Comparison of ENCODE assay signal across 19 mouse cellular contexts in genomic region chr13:47602646-47603045, GRCm38 (mm10).
DNase-seq lines count a peak whose midpoint lies in the region; ATAC-seq lines count a peak whose summit lies in the region.
"Had no signal": no experiment of that assay in that cellular context is flagged by ENCODE, and none has a peak within 500 bp of the region (broad histone marks: within the 10 kb centered on the region; RNA-seq: fewer than 3 reads in every experiment).

No protein-coding gene starts in this region.

- no peaks in the 10 kb centered on the region for H3K27me3 ChIP-seq in midbrain, embryonic 10.5 days (ENCODE audit: low read depth, poor library complexity, severe bottlenecking)
- no peaks in the 10 kb centered on the region for H3K27me3 ChIP-seq in midbrain, embryonic 15.5 days (replicated peaks)
- H3K27me3 ChIP-seq: embryonic facial prominence, embryonic 12.5 days; forebrain, embryonic 13.5 days; heart, embryonic 12.5 days; hindbrain, embryonic 15.5 days had no signal

- no peak overlapping the region for H3K4me3 ChIP-seq in midbrain, embryonic 10.5 days
- no peak overlapping the region for H3K4me3 ChIP-seq in midbrain, embryonic 15.5 days
- H3K4me3 ChIP-seq: embryonic facial prominence, embryonic 12.5 days; forebrain, embryonic 13.5 days; gastrocnemius, adult 2 months; heart, embryonic 12.5 days; hindbrain, embryonic 15.5 days had no signal

- H3K27ac ChIP-seq in midbrain, embryonic 10.5 days (replicated peaks), result 0 out of 2 replicates have a peak overlapping the region, but pooled peaks have one; percentile 33
- H3K27ac ChIP-seq in midbrain, embryonic 15.5 days, result no peak overlapping the region
- H3K27ac ChIP-seq: embryonic facial prominence, embryonic 12.5 days; forebrain, embryonic 13.5 days; gastrocnemius, adult 2 months; hindbrain, embryonic 15.5 days had no signal

- no peak for ATAC-seq in midbrain, embryonic 15.5 days (replicated peaks)
- ATAC-seq: forebrain, embryonic 13.5 days; forebrain, postnatal 0 days; intestine, embryonic 16.5 days had no signal

- no peaks in the 10 kb centered on the region for H3K9me3 ChIP-seq in midbrain, embryonic 10.5 days (replicated peaks)
- no peaks in the 10 kb centered on the region for H3K9me3 ChIP-seq in midbrain, embryonic 15.5 days
- H3K9me3 ChIP-seq: embryonic facial prominence, embryonic 12.5 days; forebrain, embryonic 13.5 days; hindbrain, embryonic 15.5 days had no signal

- H3K4me2 ChIP-seq in midbrain, embryonic 15.5 days, result no peak overlapping the region
- H3K4me2 ChIP-seq: embryonic facial prominence, embryonic 12.5 days; forebrain, embryonic 13.5 days; heart, embryonic 12.5 days; hindbrain, embryonic 15.5 days had no signal

- H3K9ac ChIP-seq in midbrain, embryonic 15.5 days, result no peak overlapping the region
- H3K9ac ChIP-seq: embryonic facial prominence, embryonic 12.5 days; forebrain, embryonic 13.5 days; forebrain, postnatal 0 days; heart, embryonic 12.5 days; hindbrain, embryonic 15.5 days had no signal

- 21% methylated on average over 1 of the region's 1 CpGs for WGBS in midbrain, embryonic 10.5 days
- 16% methylated on average over 1 of the region's 1 CpGs for WGBS in midbrain, embryonic 15.5 days

- DNase-seq in midbrain, embryonic 10.5 days (ENCODE audit: low spot score), result no peak
- DNase-seq in NIH3T3 (ENCODE audit: low read depth), result peak; percentile 17
- DNase-seq in adrenal gland, postnatal 10 days, result peak; percentile 18
- peak; percentile 53 for DNase-seq in yolk sac, embryonic 10.5 days (ENCODE audit: low spot score)
- no peak for DNase-seq in kidney, postnatal 10 days
- DNase-seq in layer of hippocampus, adult 9-10 months (ENCODE audit: low spot score), result no peak
- DNase-seq: cerebellum, adult 11 months; cerebellum, adult 8-10 months; cerebellum, postnatal 14 days; embryo, embryonic 11 days; forebrain, postnatal 0 days; gastrocnemius, adult 2 months; gastrocnemius, postnatal 25 days had no signal

- 0 out of 2 replicates have a peak, but pooled peaks cover 4% of the 10 kb centered on the region for H3K4me1 ChIP-seq in midbrain, embryonic 10.5 days
- 0 out of 2 replicates have a peak, but pooled peaks cover 3% of the 10 kb centered on the region for H3K4me1 ChIP-seq in midbrain, embryonic 15.5 days
- H3K4me1 ChIP-seq: embryonic facial prominence, embryonic 12.5 days; forebrain, embryonic 13.5 days; heart, embryonic 12.5 days; hindbrain, embryonic 15.5 days had no signal

- no peaks in the 10 kb centered on the region for H3K36me3 ChIP-seq in midbrain, embryonic 10.5 days
- no peaks in the 10 kb centered on the region for H3K36me3 ChIP-seq in midbrain, embryonic 15.5 days (replicated peaks)
- H3K36me3 ChIP-seq: embryonic facial prominence, embryonic 12.5 days; heart, embryonic 12.5 days; hindbrain, embryonic 15.5 days had no signal

Comparison
In these comparisons a context has a peak if more than half of its experiments do, and no peak if none do; other contexts are left out.
1. DNase-seq: peak in NIH3T3 (single experiment), adrenal gland, postnatal 10 days (single experiment) and yolk sac, embryonic 10.5 days (single experiment); none in midbrain, embryonic 10.5 days (single experiment), kidney, postnatal 10 days (single experiment) and layer of hippocampus, adult 9-10 months (single experiment).